Mouse (Mus musculus) CH12.LX (cell line): Measurements from ENCODE around the gene Fli1. TPM values are rescaled to one million over a fixed set of nuclear protein-coding genes. Genes with fewer than 3 reads are reported as not detected.

Source experiments
- DNase-seq: peaks from one replicate; pipeline ENCODE4 v3.0.0-alpha.2; 2013; ENCODE audit errors: extremely low read depth
- H3K27ac ChIP-seq: 2 replicates; pipeline ENCODE4 v1.5.1; 2012; ENCODE audit warnings: low read depth, mild to moderate bottlenecking, control low read depth, moderate library complexity; ENCODE audit not compliant: insufficient read depth
- H3K27me3 ChIP-seq: replicated peaks from 2 replicates; pipeline ENCODE3; 2012; ENCODE audit warnings: inconsistent platforms
- H3K36me3 ChIP-seq, 2 experiments: replicated peaks in 1 of 2; 2 replicates each; pipeline versions ENCODE3 to v1.6.1; 2012; ENCODE audit warnings: inconsistent platforms in 1 of 2, low read length in 1 of 2, mild to moderate bottlenecking in 1 of 2, mixed read lengths in 1 of 2, moderate library complexity in 1 of 2; ENCODE audit not compliant: control insufficient read depth in 1 of 2, insufficient read depth in 1 of 2
- H3K4me1 ChIP-seq, 2 experiments: 2 replicates each; pipeline ENCODE4 v1.6.1; 2012; ENCODE audit warnings: inconsistent platforms in 1 of 2, moderate library complexity in 1 of 2; ENCODE audit not compliant: insufficient read depth in 2 of 2, control insufficient read depth in 1 of 2
- H3K4me2 ChIP-seq: 2 replicates; pipeline ENCODE4 v1.6.1; 2012; ENCODE audit warnings: low read depth, mild to moderate bottlenecking, control low read depth; ENCODE audit not compliant: poor library complexity, insufficient read depth, severe bottlenecking
- H3K4me3 ChIP-seq, 3 experiments: fragments of 150-350 bp in 1 of 3; sonication (generic) in 1 of 3; replicated peaks in 1 of 3; 2 replicates each; pipeline versions ENCODE3 to v1.5.1; 2011 to 2012; ENCODE audit warnings: low read depth in 2 of 3, low read length in 2 of 3, mild to moderate bottlenecking in 2 of 3, moderate library complexity in 2 of 3, control low read depth in 1 of 3, improper control_type of control experiment in 1 of 3, inconsistent platforms in 1 of 3, mixed read lengths in 1 of 3; ENCODE audit not compliant: poor library complexity in 1 of 3
- H3K79me2 ChIP-seq: replicated peaks from 2 replicates; pipeline ENCODE4 v1.6.1; 2012; ENCODE audit warnings: mild to moderate bottlenecking, moderate library complexity; ENCODE audit not compliant: control insufficient read depth, poor library complexity, insufficient read depth, severe bottlenecking; ENCODE audit errors: extremely low read depth
- H3K9ac ChIP-seq: 2 replicates; pipeline ENCODE4 v1.6.1; 2012; ENCODE audit warnings: low read depth, mild to moderate bottlenecking, control low read depth, moderate library complexity; ENCODE audit not compliant: insufficient read depth
- H3K9me3 ChIP-seq: replicated peaks from 2 replicates; pipeline ENCODE3; 2012; ENCODE audit warnings: low read length, inconsistent platforms, mixed read lengths
- ELF1 ChIP-seq: IDR thresholded peaks from 2 replicates; pipeline ENCODE4 v1.6.1; 2014; ENCODE audit warnings: low read depth, mild to moderate bottlenecking, inconsistent platforms, low read length, improper control_type of control experiment
- EP300 ChIP-seq: IDR thresholded peaks from 2 replicates; pipeline ENCODE4 v1.6.1; 2011; ENCODE audit warnings: low read length, improper control_type of control experiment
- GABPA ChIP-seq: IDR thresholded peaks from 2 replicates; pipeline ENCODE4 v1.6.1; 2012; ENCODE audit warnings: low read depth, low read length, improper control_type of control experiment, inconsistent platforms; ENCODE audit not compliant: insufficient replicate concordance
- IRF4 ChIP-seq: IDR thresholded peaks from 2 replicates; pipeline ENCODE4 v1.6.1; 2014; ENCODE audit warnings: low read depth, mild to moderate bottlenecking, inconsistent platforms, low read length, improper control_type of control experiment
- JUN ChIP-seq: IDR thresholded peaks from 2 replicates; pipeline ENCODE4 v1.6.1; 2011; ENCODE audit warnings: low read depth, mild to moderate bottlenecking, low read length, improper control_type of control experiment, moderate library complexity; ENCODE audit not compliant: insufficient read depth
- JUND ChIP-seq: conservative IDR thresholded peaks from 2 replicates; pipeline ENCODE4 v1.6.1; 2011; ENCODE audit warnings: low read depth, low read length, improper control_type of control experiment
- KAT2A ChIP-seq: IDR thresholded peaks from 2 replicates; pipeline ENCODE4 v1.6.1; 2012; ENCODE audit warnings: low read length, improper control_type of control experiment, inconsistent platforms; ENCODE audit not compliant: insufficient replicate concordance
- MAZ ChIP-seq: IDR thresholded peaks from 2 replicates; pipeline ENCODE4 v1.6.1; 2012; ENCODE audit warnings: low read depth, mild to moderate bottlenecking, inconsistent platforms, low read length, improper control_type of control experiment, moderate library complexity
- MEF2A ChIP-seq: IDR thresholded peaks from 2 replicates; pipeline ENCODE4 v1.6.1; 2014; ENCODE audit warnings: low read depth, mild to moderate bottlenecking, inconsistent platforms, low read length, improper control_type of control experiment, borderline replicate concordance
- MXI1 ChIP-seq: IDR thresholded peaks from 2 replicates; pipeline ENCODE4 v1.6.1; 2011; ENCODE audit warnings: mild to moderate bottlenecking, low read depth, low read length, improper control_type of control experiment
- NELFE ChIP-seq: IDR thresholded peaks from 2 replicates; pipeline ENCODE4 v1.6.1; 2011; ENCODE audit warnings: low read depth, low read length, improper control_type of control experiment
- POLR2A ChIP-seq: IDR thresholded peaks from 2 replicates; pipeline ENCODE4 v1.6.1; 2011; ENCODE audit warnings: low read depth, mild to moderate bottlenecking, improper control_type of control experiment, low read length
- POLR2AphosphoS2 ChIP-seq: IDR thresholded peaks from 2 replicates; pipeline ENCODE4 v1.6.1; 2011; ENCODE audit warnings: low read depth, low read length, improper control_type of control experiment
- RAD21 ChIP-seq: IDR thresholded peaks from 2 replicates; pipeline ENCODE4 v1.6.1; 2011; ENCODE audit warnings: low read depth, mild to moderate bottlenecking, low read length, improper control_type of control experiment, moderate library complexity
- SIN3A ChIP-seq: IDR thresholded peaks from 2 replicates; pipeline ENCODE4 v1.6.1; 2012; ENCODE audit warnings: low read length, improper control_type of control experiment, inconsistent platforms
- SMC3 ChIP-seq: IDR thresholded peaks from 2 replicates; pipeline ENCODE4 v1.6.1; 2011; ENCODE audit warnings: low read depth, low read length, improper control_type of control experiment
- USF1 ChIP-seq: IDR thresholded peaks from 2 replicates; pipeline ENCODE4 v1.6.1; 2014; ENCODE audit warnings: low read depth, mild to moderate bottlenecking, inconsistent platforms, low read length, improper control_type of control experiment
- USF2 ChIP-seq: conservative IDR thresholded peaks from 2 replicates; pipeline ENCODE4 v1.6.1; 2011; ENCODE audit warnings: low read depth, low read length, improper control_type of control experiment
- ZC3H11A ChIP-seq: IDR thresholded peaks from 2 replicates; pipeline ENCODE4 v1.6.1; 2012; ENCODE audit warnings: low read depth, mild to moderate bottlenecking, inconsistent platforms, low read length, improper control_type of control experiment
- ZMIZ1 ChIP-seq: IDR thresholded peaks from 2 replicates; pipeline ENCODE4 v1.6.1; 2012; ENCODE audit warnings: low read depth, mild to moderate bottlenecking, inconsistent platforms, low read length, improper control_type of control experiment
- dilution Hi-C: fragments of 300-500 bp; cut with MboI; formaldehyde crosslinking; loops from 2 replicates; pipeline ENCODE4 v1.14.3; 2020; ENCODE audit warnings: low sequenced_read_pairs; ENCODE audit not compliant: extremely low pct_unique_long_range_greater_than_20kb, extremely low pct_ligation_motif_present
- in situ Hi-C: fragments of 300-500 bp; cut with MboI; formaldehyde crosslinking; loops from 3 replicates; pipeline ENCODE4 v1.14.3; 2019; ENCODE audit warnings: low sequenced_read_pairs, low pct_ligation_motif_present, low pct_unique_long_range_greater_than_20kb, mixed read lengths
- polyA plus RNA-seq: library from polyadenylated mRNA; unstranded; fragments of >175 nt; gene quantifications from 2 replicates; pipeline ENCODE4 v1.2.1, GENCODE M21; 2012; ENCODE audit warnings: low read depth; ENCODE audit not compliant: insufficient read length
- total RNA-seq, 2 experiments: library from RNA; depleted of rRNA; stranded (reverse); fragments of 300-350 nt in 1 of 2; fragments of >200 nt in 1 of 2; gene quantifications; 2 replicates each; pipeline ENCODE4 v1.2.3; 2012 to 2014

Fli1 gene
- total and polyA plus RNA-seq, 3 experiments = 20.3 to 29.3 (median 20.8) TPM

DNA sequence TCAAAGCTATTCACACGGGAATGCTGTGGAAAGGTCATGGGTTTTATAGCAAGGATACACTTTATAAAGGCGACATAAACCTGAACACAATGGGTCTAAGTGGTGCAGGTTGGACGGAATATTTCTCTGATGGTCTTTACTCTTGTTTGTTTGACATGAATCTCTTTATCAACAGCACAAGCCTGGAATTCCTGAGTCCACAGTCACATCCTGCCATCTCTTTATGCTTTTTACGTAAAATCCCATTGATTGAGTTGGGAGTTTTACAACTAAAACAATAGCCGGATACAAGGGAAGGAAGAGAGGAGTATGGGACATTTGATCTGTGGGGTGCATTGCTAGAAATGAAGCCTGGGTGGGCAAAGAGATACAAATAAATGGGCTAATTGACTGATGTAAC lies 16.9 kb downstream of the Fli1 start:
- H3K27me3 ChIP-seq = no peaks in the 10 kb centered on the region
- H3K36me3 ChIP-seq = peaks cover 0 to 60% of the 10 kb centered on the region in 2 experiments
- dilution Hi-C loops (no loop called here), in situ Hi-C loops (no loop called here)
- H3K4me3 ChIP-seq = no peak overlapping the region
- H3K4me1 ChIP-seq = peaks cover 0 to 81% of the 10 kb centered on the region in 2 experiments; a peak in 2 of 4 replicates
- H3K9ac ChIP-seq = no peak overlapping the region
- no peak overlapping the region for H3K27ac ChIP-seq
- TF ChIP-seq EP300 (no peak), RAD21 (no peak), MXI1 (no peak), ZC3H11A (no peak), KAT2A (no peak), MAZ (no peak), POLR2AphosphoS2 (no peak), MEF2A (no peak), IRF4 (no peak), ELF1 (no peak), USF1 (no peak), SIN3A (no peak), JUND (no peak), ZMIZ1 (no peak)
- no peak overlapping the region for H3K4me2 ChIP-seq
- H3K79me2 ChIP-seq = peaks cover 55% of the 10 kb centered on the region
- DNase-seq = no peak
- H3K9me3 ChIP-seq = no peaks in the 10 kb centered on the region

DNA sequence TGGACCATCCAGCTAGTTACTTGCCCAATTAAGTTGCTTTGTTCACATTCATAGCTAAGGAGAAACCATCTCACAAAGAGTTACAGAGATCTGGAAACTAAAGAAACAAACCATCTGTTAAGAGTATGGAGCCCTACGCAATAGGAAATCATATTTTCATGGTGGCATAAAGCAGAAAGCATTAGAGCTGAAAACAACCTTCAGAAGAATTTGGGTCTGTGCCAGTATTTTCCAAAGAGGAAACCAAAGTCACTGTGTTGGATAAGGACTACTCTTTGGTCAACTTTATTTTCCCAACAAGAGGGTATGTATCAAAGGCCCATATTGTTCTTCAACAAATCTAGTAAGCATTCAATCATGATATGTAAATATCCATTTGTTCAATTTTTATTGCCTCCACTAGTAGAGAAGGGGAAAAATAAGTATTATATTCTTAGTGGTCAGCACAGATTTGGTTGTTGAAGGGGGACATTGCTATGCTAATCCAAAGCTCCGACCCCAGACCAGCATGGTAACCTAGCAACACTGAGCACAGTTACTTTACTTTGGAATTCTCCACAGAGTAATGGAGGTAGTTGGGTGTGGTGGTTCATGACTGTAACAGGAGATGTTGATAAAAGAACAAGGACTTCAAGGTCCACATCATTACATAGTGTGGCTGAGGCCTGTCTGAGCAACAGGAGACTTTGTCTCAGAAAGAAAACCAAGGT lies 20.0 kb downstream of the Fli1 start:
- peaks cover 59% of the 10 kb centered on the region for H3K79me2 ChIP-seq
- TF ChIP-seq RAD21 = no peak
- TF ChIP-seq POLR2AphosphoS2 = no peak
- TF ChIP-seq JUN = no peak
- no peak for TF ChIP-seq NELFE
- no peak for TF ChIP-seq SMC3
- no peak for TF ChIP-seq USF2
- no peak for TF ChIP-seq GABPA
- TF ChIP-seq POLR2A = no peak
- TF ChIP-seq MAZ = no peak
- TF ChIP-seq, all 38 proteins: peak for 0

More for the DNA sequence above, 20.0 kb downstream of the Fli1 start:
- no peak overlapping the region for H3K9ac ChIP-seq
- H3K4me1 ChIP-seq = peaks cover 7 to 84% of the 10 kb centered on the region in 2 experiments
- no peak overlapping the region for H3K27ac ChIP-seq
- no peak overlapping the region for H3K4me3 ChIP-seq
- no peak for DNase-seq
- peaks cover 4 to 62% of the 10 kb centered on the region in 2 experiments for H3K36me3 ChIP-seq
- H3K27me3 ChIP-seq = no peaks in the 10 kb centered on the region
- in situ Hi-C loops = no loop called here
- no peak overlapping the region for H3K4me2 ChIP-seq
- dilution Hi-C loops = no loop called here
- H3K9me3 ChIP-seq = no peaks in the 10 kb centered on the region
